Mouse (Mus musculus): ENCODE measurements around the gene Pde6g. TPM values are rescaled to one million over a fixed set of nuclear protein-coding genes. Genes with fewer than 3 reads are reported as not detected.

Gene Pde6g
- polyA plus RNA-seq (2015; fragmentation: Nextera tagmentation; extraction: Ambion mirVana), result 0.39 and 0.52 TPM in 2 replicates

DNA sequence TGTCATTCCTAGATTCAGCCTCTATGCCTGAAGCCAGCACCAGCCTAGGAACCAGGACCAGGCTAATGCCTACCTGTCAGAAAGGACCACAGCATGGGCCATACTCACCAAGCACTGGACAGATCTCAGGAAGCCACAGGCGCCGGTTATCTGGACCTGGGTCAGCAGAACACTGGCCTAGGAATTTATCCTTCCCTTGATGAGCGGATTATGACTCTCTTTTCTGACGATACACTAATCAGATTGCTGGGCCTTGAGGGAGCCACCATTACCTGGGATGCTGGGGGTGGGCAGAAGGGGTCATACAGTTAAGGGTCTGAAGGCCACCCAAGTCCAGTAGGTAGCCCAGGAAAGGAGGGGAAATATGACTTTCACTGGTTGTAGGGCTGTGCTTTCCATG, at the start of gene Pde6g:
Pde6g (minus strand) TSS at position 195 of the 400 bp plus-strand sequence.
- H3K4me1 ChIP-seq, result peaks cover 9% of the 10 kb centered on the region
- WGBS, result 92% methylated on average over 4 of the region's 4 CpGs
- H3K4me2 ChIP-seq, result no peak within 1 kb of the TSS
- H3K27ac ChIP-seq, result no peak within 1 kb of the TSS
- no peak within 1 kb of the TSS for H3K4me3 ChIP-seq
- H3K36me3 ChIP-seq (replicated peaks), result no peaks in the 10 kb centered on the region
- H3K27me3 ChIP-seq (replicated peaks), result no peaks in the 10 kb centered on the region
- no peaks in the 10 kb centered on the region for H3K9me3 ChIP-seq
- ATAC-seq (replicated peaks), result no peak
- no peak within 1 kb of the TSS for H3K9ac ChIP-seq

GRCm38 (mm10) chr11:120501701-120502100, 48.4 kb upstream of the Pde6g start:
- no peak for ATAC-seq (replicated peaks)
- Histone ChIP-seq H3K27ac (no peak overlapping the region), H3K27me3 (replicated peaks) (no peaks in the 10 kb centered on the region), H3K4me2 (no peak overlapping the region), H3K9me3 (no peaks in the 10 kb centered on the region), H3K36me3 (replicated peaks) (peaks cover 8% of the 10 kb centered on the region; the same call in 1 of the 2 replicates), H3K9ac (no peak overlapping the region), H3K4me3 (no peak overlapping the region), H3K4me1 (no peaks in the 10 kb centered on the region)
- 90% methylated on average over 4 of the region's 4 CpGs for WGBS

DNA sequence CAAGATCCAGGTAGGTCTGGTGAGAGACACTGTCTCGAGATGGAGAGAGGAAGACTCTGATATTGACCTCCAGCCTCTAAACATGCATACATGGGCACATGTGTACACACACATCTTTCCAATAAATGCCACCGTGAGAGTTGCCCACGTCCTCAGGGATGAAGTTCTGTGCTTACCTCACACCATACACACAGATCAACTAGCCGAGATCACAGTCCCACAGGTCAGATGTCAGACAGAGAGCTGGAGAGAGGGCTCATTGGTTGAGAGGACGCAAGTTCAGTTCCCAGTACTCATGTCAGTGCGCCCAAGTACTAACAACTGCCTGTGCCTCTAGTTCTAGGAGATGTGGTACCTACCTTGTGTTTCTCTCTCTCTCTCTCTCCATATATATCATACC, 47.7 kb upstream of the Pde6g start:
- 71% methylated on average over 6 of the region's 6 CpGs for WGBS
- H3K36me3 ChIP-seq (replicated peaks), result peaks cover 10% of the 10 kb centered on the region; the same call in 1 of the 2 replicates
- H3K27ac ChIP-seq, result no peak overlapping the region
- no peaks in the 10 kb centered on the region for H3K4me1 ChIP-seq
- no peak overlapping the region for H3K4me3 ChIP-seq
- no peak overlapping the region for H3K9ac ChIP-seq
- no peaks in the 10 kb centered on the region for H3K9me3 ChIP-seq
- no peaks in the 10 kb centered on the region for H3K27me3 ChIP-seq (replicated peaks)
- no peak overlapping the region for H3K4me2 ChIP-seq
- ATAC-seq (replicated peaks), result no peak

DNA sequence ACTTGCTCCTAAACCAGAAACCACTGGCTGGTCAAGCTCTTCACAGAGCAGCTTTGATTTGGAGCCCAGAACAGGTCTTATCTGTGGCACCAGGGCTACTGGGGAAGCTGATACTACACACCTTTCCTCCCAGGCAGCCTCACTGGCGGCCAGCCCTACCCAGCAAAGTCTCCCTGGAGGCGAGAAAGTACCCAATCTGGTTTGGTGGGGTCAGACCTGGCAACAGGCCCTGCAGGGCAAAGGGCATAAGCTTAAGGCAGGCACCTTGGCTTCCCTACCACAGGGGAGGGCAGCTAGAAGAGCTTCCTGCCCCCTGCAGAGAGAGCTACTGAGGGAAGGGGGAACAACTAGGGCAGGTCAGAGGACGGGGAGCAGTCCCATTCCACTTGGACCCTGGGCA, 47.1 kb upstream of the Pde6g start:
- H3K4me2 ChIP-seq, result no peak overlapping the region
- no peaks in the 10 kb centered on the region for H3K9me3 ChIP-seq
- H3K27me3 ChIP-seq (replicated peaks), result no peaks in the 10 kb centered on the region
- H3K36me3 ChIP-seq (replicated peaks), result peaks cover 13% of the 10 kb centered on the region; the same call in 1 of the 2 replicates
- no peak for ATAC-seq (replicated peaks)
- H3K4me3 ChIP-seq, result no peak overlapping the region
- no peaks in the 10 kb centered on the region for H3K4me1 ChIP-seq
- WGBS, result 33% methylated on average over 3 of the region's 3 CpGs
- H3K27ac ChIP-seq, result no peak overlapping the region
- no peak overlapping the region for H3K9ac ChIP-seq

GRCm38 (mm10) chr11:120499894-120500293, 46.6 kb upstream of the Pde6g start:
- ATAC-seq (replicated peaks), result no peak
- H3K36me3 ChIP-seq (replicated peaks), result peaks cover 13% of the 10 kb centered on the region; the same call in 1 of the 2 replicates
- no peaks in the 10 kb centered on the region for H3K9me3 ChIP-seq
- H3K4me2 ChIP-seq, result no peak overlapping the region
- 80% methylated on average over 6 of the region's 6 CpGs for WGBS
- no peaks in the 10 kb centered on the region for H3K27me3 ChIP-seq (replicated peaks)
- H3K27ac ChIP-seq, result no peak overlapping the region
- no peak overlapping the region for H3K4me3 ChIP-seq
- H3K9ac ChIP-seq, result no peak overlapping the region
- no peaks in the 10 kb centered on the region for H3K4me1 ChIP-seq

DNA sequence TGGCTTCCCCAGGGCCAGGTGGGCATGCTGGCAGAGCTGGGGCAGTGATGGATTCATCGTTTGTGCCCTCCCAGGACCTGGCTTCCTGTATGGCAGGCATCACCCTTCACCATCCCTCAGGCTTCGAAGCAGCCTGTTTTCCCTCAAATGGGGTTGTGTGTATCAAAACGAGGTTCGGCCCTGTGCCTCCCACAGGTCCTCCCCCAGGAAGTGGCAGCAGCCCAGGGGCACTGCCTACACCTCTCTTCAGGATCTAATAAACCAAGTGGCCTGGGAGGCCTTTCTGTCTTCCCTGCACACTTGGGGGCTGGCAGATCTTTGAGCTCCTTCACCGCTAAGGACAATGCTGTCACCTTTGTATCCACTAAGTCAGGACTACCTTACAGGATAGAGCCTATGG, 45.6 kb upstream of the Pde6g start:
- H3K27me3 ChIP-seq (replicated peaks), result no peaks in the 10 kb centered on the region
- peaks cover 13% of the 10 kb centered on the region; the same call in 1 of the 2 replicates for H3K36me3 ChIP-seq (replicated peaks)
- peaks cover 4% of the 10 kb centered on the region; the same call in 1 of the 2 replicates for H3K4me1 ChIP-seq
- no peak for ATAC-seq (replicated peaks)
- no peaks in the 10 kb centered on the region for H3K9me3 ChIP-seq
- no peak overlapping the region for H3K4me2 ChIP-seq
- H3K4me3 ChIP-seq, result no peak overlapping the region
- no peak overlapping the region for H3K9ac ChIP-seq
- 88% methylated on average over 5 of the region's 5 CpGs for WGBS
- H3K27ac ChIP-seq, result no peak overlapping the region

- no peak overlapping the region for H3K9ac ChIP-seq
- peaks cover 13% of the 10 kb centered on the region; the same call in 1 of the 2 replicates for H3K36me3 ChIP-seq (replicated peaks)
- 93% methylated on average over 12 of the region's 12 CpGs for WGBS
- no peak overlapping the region for H3K4me3 ChIP-seq
- no peaks in the 10 kb centered on the region for H3K27me3 ChIP-seq (replicated peaks)
- H3K4me1 ChIP-seq, result peaks cover 11% of the 10 kb centered on the region
- no peak for ATAC-seq (replicated peaks)
- no peaks in the 10 kb centered on the region for H3K9me3 ChIP-seq
- H3K4me2 ChIP-seq, result no peak overlapping the region
- H3K27ac ChIP-seq, result no peak overlapping the region
Measured at GRCm38 (mm10) chr11:120498226-120498625, 44.9 kb upstream of the Pde6g start.

GRCm38 (mm10) chr11:120497436-120497835, 44.1 kb upstream of the Pde6g start:
- peaks cover 19% of the 10 kb centered on the region for H3K4me1 ChIP-seq
- WGBS, result 91% methylated on average over 3 of the region's 3 CpGs
- peaks cover 13% of the 10 kb centered on the region; the same call in 1 of the 2 replicates for H3K36me3 ChIP-seq (replicated peaks)

DNA sequence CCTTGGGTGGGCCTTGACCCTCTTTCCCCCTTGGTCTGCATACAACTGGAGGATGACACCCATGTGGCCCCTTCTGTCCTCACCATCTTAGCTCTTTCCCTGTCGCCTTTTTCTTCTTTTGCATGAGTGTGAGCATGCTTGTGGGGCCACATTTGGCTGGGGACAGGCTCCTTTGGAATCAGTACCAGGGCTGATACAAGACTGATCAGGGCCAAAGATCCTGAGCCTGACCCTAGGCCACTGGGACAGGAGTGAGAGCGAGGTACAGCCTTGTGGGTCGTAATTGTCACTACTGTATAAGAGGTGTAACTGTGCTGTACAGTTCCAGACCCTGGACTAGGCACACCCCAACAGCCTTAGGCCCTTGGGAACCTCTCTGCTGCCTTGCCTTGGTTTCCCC, 40.6 kb upstream of the Pde6g start:
- Histone ChIP-seq H3K9me3 (no peaks in the 10 kb centered on the region), H3K4me3 (no peak overlapping the region), H3K27me3 (replicated peaks) (no peaks in the 10 kb centered on the region), H3K4me2 (no peak overlapping the region), H3K36me3 (replicated peaks) (peaks cover 13% of the 10 kb centered on the region; the same call in 1 of the 2 replicates), H3K9ac (no peak overlapping the region), H3K27ac (no peak overlapping the region), H3K4me1 (peaks cover 38% of the 10 kb centered on the region)
- 84% methylated on average over 3 of the region's 3 CpGs for WGBS
- ATAC-seq (replicated peaks), result no peak

More at GRCm38 (mm10) chr11:120497436-120497835, 44.1 kb upstream of the Pde6g start:
- Histone ChIP-seq H3K9me3 (no peaks in the 10 kb centered on the region), H3K27me3 (replicated peaks) (no peaks in the 10 kb centered on the region), H3K9ac (no peak overlapping the region), H3K4me3 (no peak overlapping the region), H3K4me2 (no peak overlapping the region), H3K27ac (no peak overlapping the region)
- ATAC-seq (replicated peaks), result no peak

DNA sequence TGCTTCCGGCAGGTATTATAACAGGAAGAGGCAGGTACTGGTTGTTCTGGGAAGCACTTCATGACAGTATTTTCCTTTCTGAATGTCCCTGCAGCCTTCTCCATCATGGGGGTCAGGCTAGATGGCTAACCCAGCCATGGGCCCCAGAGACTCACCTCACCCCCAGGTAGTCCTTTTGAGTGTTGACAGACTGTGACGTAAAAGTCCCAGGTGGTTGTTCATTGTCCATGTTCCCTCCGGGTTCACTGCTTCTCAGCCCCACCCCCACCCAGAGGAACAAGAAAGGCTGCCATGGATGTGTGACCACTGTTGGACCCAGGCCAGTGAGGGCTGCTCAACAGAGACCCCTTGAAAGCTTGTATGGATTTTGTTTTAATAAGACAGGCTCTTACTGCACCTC, 40.1 kb upstream of the Pde6g start:
- 38% methylated on average over 3 of the region's 3 CpGs for WGBS
- Histone ChIP-seq H3K27ac (peak overlapping the region; percentile 70), H3K36me3 (replicated peaks) (peaks cover 17% of the 10 kb centered on the region), H3K4me1 (peaks cover 38% of the 10 kb centered on the region), H3K4me3 (peak overlapping the region; percentile 79), H3K9me3 (no peaks in the 10 kb centered on the region), H3K27me3 (replicated peaks) (no peaks in the 10 kb centered on the region), H3K4me2 (peak overlapping the region; percentile 89), H3K9ac (peak overlapping the region; percentile 67; the same call in 1 of the 2 replicates)
- ATAC-seq (replicated peaks), result no peak

- H3K9ac ChIP-seq, result peak overlapping the region; percentile 67; the same call in 1 of the 2 replicates
- H3K4me2 ChIP-seq, result peak overlapping the region; percentile 89
- peak overlapping the region; percentile 79 for H3K4me3 ChIP-seq
- peaks cover 38% of the 10 kb centered on the region for H3K4me1 ChIP-seq
- no peaks in the 10 kb centered on the region for H3K9me3 ChIP-seq
- no peaks in the 10 kb centered on the region for H3K27me3 ChIP-seq (replicated peaks)
- ATAC-seq (replicated peaks), result no peak
- H3K27ac ChIP-seq, result peak overlapping the region; percentile 70
- peaks cover 20% of the 10 kb centered on the region for H3K36me3 ChIP-seq (replicated peaks)
- 19% methylated on average over 3 of the region's 3 CpGs for WGBS
Measured at GRCm38 (mm10) chr11:120492878-120493203, 39.5 kb upstream of the Pde6g start.

GRCm38 (mm10) chr11:120492024-120492877, 39.0 kb upstream of the Pde6g start:
- peak overlapping the region; percentile 67 for H3K9ac ChIP-seq
- H3K4me3 ChIP-seq, result peak overlapping the region; percentile 79
- under 1% methylated on average over 48 of the region's 48 CpGs for WGBS
- H3K4me2 ChIP-seq, result peak overlapping the region; percentile 89
- no peaks in the 10 kb centered on the region for H3K9me3 ChIP-seq
- peaks cover 23% of the 10 kb centered on the region for H3K36me3 ChIP-seq (replicated peaks)
- peak overlapping the region; percentile 70 for H3K27ac ChIP-seq
- H3K27me3 ChIP-seq (replicated peaks), result no peaks in the 10 kb centered on the region
- H3K4me1 ChIP-seq, result peaks cover 38% of the 10 kb centered on the region
- peak; percentile 22 for ATAC-seq (replicated peaks)
